Mouse (Mus musculus): ENCODE data around the gene Tctex1d4. TPM values are rescaled to one million over a fixed set of nuclear protein-coding genes. Genes with fewer than 3 reads are reported as not detected.

The Tctex1d4 gene
- total RNA-seq, 1 experiment, result 0.49 TPM

- Histone ChIP-seq H3K36me3 (ENCODE audit: control insufficient read depth, insufficient read depth, low read length, poor library complexity, severe bottlenecking) (peaks cover 12% of the 10 kb centered on the region), H3K9ac (ENCODE audit: insufficient read depth, low read depth, low read length, poor library complexity, severe bottlenecking) (peak overlapping the region; percentile 84), H3K4me3 (ENCODE audit: insufficient read depth in 1 of 2, low read depth in 1 of 2, low read length in 2 of 2, poor library complexity in 1 of 2, severe bottlenecking in 1 of 2) (peak overlapping the region; percentile 68 to 83), H3K27ac (ENCODE audit: insufficient read depth, low read depth, low read length, poor library complexity, severe bottlenecking) (peak overlapping the region; percentile 75; the same call in 1 of the 2 replicates), H3K4me1 (ENCODE audit: control insufficient read depth in 2 of 2, insufficient read depth in 2 of 2, low read length in 2 of 2, poor library complexity in 1 of 2) (peaks cover 0 to 20% of the 10 kb centered on the region in 2 experiments; a peak in 2 of 4 replicates), H3K9me3 (ENCODE audit: control insufficient read depth, insufficient read depth, low read depth, low read length) (no peaks in the 10 kb centered on the region)
- TF ChIP-seq HCFC1 (IDR thresholded peaks at IDR 0.05; ENCODE audit: borderline replicate concordance, insufficient read depth, low read length), result no peak
- no peak for DNase-seq (ENCODE audit: low read depth, low spot score)
- in situ Hi-C loops (cut with MboI; ENCODE audit: low sequenced_read_pairs in 2 of 2, unreplicated experiment in 2 of 2), result no loop called here
Measured at GRCm38 (mm10) chr4:117119636-117120035, 7.0 kb upstream of the Tctex1d4 start.

- no peak for DNase-seq (ENCODE audit: low read depth, low spot score)
Measured at GRCm38 (mm10) chr4:117120052-117120444, 6.5 kb upstream of the Tctex1d4 start.

GRCm38 (mm10) chr4:117120445-117121414 is 5.9 kb upstream of the Tctex1d4 start:
- in situ Hi-C loops (cut with MboI; ENCODE audit: low sequenced_read_pairs in 2 of 2, unreplicated experiment in 2 of 2), result no loop called here
- H3K4me3 ChIP-seq (ENCODE audit: insufficient read depth in 1 of 2, low read depth in 1 of 2, low read length in 2 of 2, poor library complexity in 1 of 2, severe bottlenecking in 1 of 2), result peak overlapping the region; percentile 83 to 85
- peak; percentile 94 for DNase-seq (ENCODE audit: low read depth, low spot score)
- H3K4me1 ChIP-seq (ENCODE audit: control insufficient read depth in 2 of 2, insufficient read depth in 2 of 2, low read length in 2 of 2, poor library complexity in 1 of 2), result peaks cover 4 to 25% of the 10 kb centered on the region in 2 experiments; a peak in 2 of 4 replicates
- peak overlapping the region; percentile 75 for H3K27ac ChIP-seq (ENCODE audit: insufficient read depth, low read depth, low read length, poor library complexity, severe bottlenecking)
- peak overlapping the region; percentile 87 for H3K9ac ChIP-seq (ENCODE audit: insufficient read depth, low read depth, low read length, poor library complexity, severe bottlenecking)
- TF ChIP-seq MAFK (IDR thresholded peaks at IDR 0.05; ENCODE audit: insufficient read depth, low read depth, low read length) (0 out of 2 replicates have a peak, but pooled peaks have one; percentile 3), CHD2 (IDR thresholded peaks at IDR 0.05; ENCODE audit: low read depth, low read length) (no peak), HCFC1 (IDR thresholded peaks at IDR 0.05; ENCODE audit: borderline replicate concordance, insufficient read depth, low read length) (peak; percentile 91), ZNF384 (IDR thresholded peaks at IDR 0.05; ENCODE audit: low read depth, low read length) (peak; percentile 54; the same call in 1 of the 2 replicates), ZC3H11A (IDR thresholded peaks at IDR 0.05; ENCODE audit: borderline replicate concordance, low read depth, low read length) (0 out of 2 replicates have a peak, but pooled peaks have one; percentile 13)
- no peaks in the 10 kb centered on the region for H3K9me3 ChIP-seq (ENCODE audit: control insufficient read depth, insufficient read depth, low read depth, low read length)
- peaks cover 4% of the 10 kb centered on the region; the same call in 1 of the 2 replicates for H3K36me3 ChIP-seq (ENCODE audit: control insufficient read depth, insufficient read depth, low read length, poor library complexity, severe bottlenecking)

More at GRCm38 (mm10) chr4:117120052-117120444, 6.5 kb upstream of the Tctex1d4 start:
- Histone ChIP-seq H3K9ac (ENCODE audit: insufficient read depth, low read depth, low read length, poor library complexity, severe bottlenecking) (peak overlapping the region; percentile 84), H3K4me3 (ENCODE audit: insufficient read depth in 1 of 2, low read depth in 1 of 2, low read length in 2 of 2, poor library complexity in 1 of 2, severe bottlenecking in 1 of 2) (peak overlapping the region; percentile 68 to 83), H3K9me3 (ENCODE audit: control insufficient read depth, insufficient read depth, low read depth, low read length) (no peaks in the 10 kb centered on the region), H3K27ac (ENCODE audit: insufficient read depth, low read depth, low read length, poor library complexity, severe bottlenecking) (peak overlapping the region; percentile 75), H3K4me1 (ENCODE audit: control insufficient read depth in 2 of 2, insufficient read depth in 2 of 2, low read length in 2 of 2, poor library complexity in 1 of 2) (peaks cover 2 to 22% of the 10 kb centered on the region in 2 experiments; a peak in 2 of 4 replicates), H3K36me3 (ENCODE audit: control insufficient read depth, insufficient read depth, low read length, poor library complexity, severe bottlenecking) (peaks cover 8% of the 10 kb centered on the region)
- in situ Hi-C loops (cut with MboI; ENCODE audit: low sequenced_read_pairs in 2 of 2, unreplicated experiment in 2 of 2), result no loop called here
- no peak for TF ChIP-seq ZC3H11A (IDR thresholded peaks at IDR 0.05; ENCODE audit: borderline replicate concordance, low read depth, low read length)
- peak; percentile 22; the same call in 1 of the 2 replicates for TF ChIP-seq MAFK (IDR thresholded peaks at IDR 0.05; ENCODE audit: insufficient read depth, low read depth, low read length)

- no peak overlapping the region for H3K4me3 ChIP-seq (ENCODE audit: insufficient read depth in 1 of 2, low read depth in 1 of 2, low read length in 2 of 2, poor library complexity in 1 of 2, severe bottlenecking in 1 of 2)
- H3K9ac ChIP-seq (ENCODE audit: insufficient read depth, low read depth, low read length, poor library complexity, severe bottlenecking), result no peak overlapping the region; the same call in 1 of the 2 replicates
- no peak for DNase-seq (ENCODE audit: low read depth, low spot score)
- H3K9me3 ChIP-seq (ENCODE audit: control insufficient read depth, insufficient read depth, low read depth, low read length), result no peaks in the 10 kb centered on the region
- H3K36me3 ChIP-seq (ENCODE audit: control insufficient read depth, insufficient read depth, low read length, poor library complexity, severe bottlenecking), result 0 out of 2 replicates have a peak, but pooled peaks cover 2% of the 10 kb centered on the region
- H3K27ac ChIP-seq (ENCODE audit: insufficient read depth, low read depth, low read length, poor library complexity, severe bottlenecking), result peak overlapping the region; percentile 14; the same call in 1 of the 2 replicates
- TF ChIP-seq ZNF384 (IDR thresholded peaks at IDR 0.05; ENCODE audit: low read depth, low read length) (no peak), MAFK (IDR thresholded peaks at IDR 0.05; ENCODE audit: insufficient read depth, low read depth, low read length) (no peak), CHD2 (IDR thresholded peaks at IDR 0.05; ENCODE audit: low read depth, low read length) (no peak), HCFC1 (IDR thresholded peaks at IDR 0.05; ENCODE audit: borderline replicate concordance, insufficient read depth, low read length) (no peak), ZC3H11A (IDR thresholded peaks at IDR 0.05; ENCODE audit: borderline replicate concordance, low read depth, low read length) (no peak)
- in situ Hi-C loops (cut with MboI; ENCODE audit: low sequenced_read_pairs in 2 of 2, unreplicated experiment in 2 of 2), result no loop called here
- peaks cover 6 to 31% of the 10 kb centered on the region in 2 experiments; a peak in 2 of 4 replicates for H3K4me1 ChIP-seq (ENCODE audit: control insufficient read depth in 2 of 2, insufficient read depth in 2 of 2, low read length in 2 of 2, poor library complexity in 1 of 2)
Measured at GRCm38 (mm10) chr4:117122209-117122608, 4.4 kb upstream of the Tctex1d4 start.

Measured in ES-E14 (cell line).